Mouse (Mus musculus): ENCODE results near the gene Nr1h3. TPM values are rescaled to one million over a fixed set of nuclear protein-coding genes. Genes with fewer than 3 reads are reported as not detected.
A peak's percentile ranks its signal among the peaks of the same experiment; 100 is the strongest.

The Nr1h3 gene
- total RNA-seq, 2 experiments from 2014 or later = 33.6 to 39.7 TPM

DNA sequence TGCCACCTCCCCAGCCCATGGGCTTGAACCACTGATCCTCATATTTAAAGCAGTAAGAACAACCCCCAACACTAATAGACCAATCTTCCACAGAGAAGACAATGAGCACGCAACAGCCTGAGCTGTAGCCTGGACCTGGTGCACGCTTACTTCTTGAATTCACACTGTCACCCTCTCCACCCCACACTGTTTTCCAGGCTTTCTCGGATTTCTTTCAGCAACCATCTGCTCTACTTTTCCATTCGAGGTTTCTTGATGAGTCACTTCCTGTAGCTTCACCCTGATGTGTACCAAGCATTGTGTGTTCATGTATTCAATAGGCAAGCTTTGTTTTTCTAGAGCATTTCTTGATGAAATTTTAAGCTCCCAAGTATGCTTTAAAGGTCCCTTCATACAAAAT, 15.2 kb downstream of the Nr1h3 start:
- DNase-seq = no peak

DNA sequence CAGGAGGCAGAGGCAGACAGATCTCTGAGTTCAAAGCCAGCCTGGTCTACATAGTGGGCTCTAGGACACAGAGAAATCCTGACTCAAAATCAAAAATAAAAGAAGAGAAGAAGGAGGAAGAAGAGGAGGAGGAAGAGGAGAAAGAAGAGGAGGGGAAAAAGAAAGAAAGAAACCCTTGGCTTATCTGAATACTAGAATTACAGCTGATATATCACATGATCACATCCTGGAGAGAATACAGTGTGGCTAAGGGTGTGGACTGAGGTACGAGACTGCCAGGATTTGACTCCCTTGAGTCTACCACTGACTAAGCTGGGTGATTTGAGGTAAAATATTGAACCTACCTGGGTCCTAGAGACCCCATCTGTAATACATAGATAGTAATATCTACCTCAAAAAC, 16.4 kb downstream of the Nr1h3 start:
- no peak for DNase-seq

DNA sequence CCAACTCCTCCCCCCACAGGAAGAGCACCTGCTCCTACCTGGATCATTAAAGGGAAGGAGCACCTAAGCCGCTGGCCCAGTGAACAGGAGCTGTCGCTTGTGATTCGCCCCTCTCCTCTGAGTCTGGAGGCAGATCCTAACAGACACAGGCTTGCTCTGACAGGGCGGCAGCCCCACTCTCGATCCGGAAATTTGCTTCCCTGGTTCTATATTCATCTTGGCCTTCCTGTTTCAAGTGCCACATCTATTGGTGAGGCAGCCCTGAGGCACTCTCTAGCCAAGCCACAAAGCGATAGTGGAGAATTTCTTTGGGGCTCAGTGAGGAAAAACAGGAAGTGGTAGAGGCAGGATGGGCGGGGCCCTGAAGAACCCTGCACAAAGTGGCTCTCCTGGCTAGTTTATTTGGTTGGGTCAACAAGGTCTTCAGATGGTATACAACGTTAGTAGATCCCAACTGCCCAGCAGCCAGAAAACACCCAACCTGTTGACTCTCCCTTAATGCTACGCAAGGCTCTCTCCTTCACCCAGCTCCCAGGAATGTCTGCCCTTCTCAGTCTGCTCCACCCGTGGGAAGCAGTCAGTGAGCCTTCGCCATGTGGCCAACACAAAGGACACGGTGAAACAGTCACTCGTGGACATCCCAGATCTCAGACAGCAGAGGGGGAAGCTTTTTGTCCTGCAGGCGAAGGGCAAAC, 18.8 kb downstream of the Nr1h3 start, which contains the start of gene Madd:
TSS of gene Madd (minus strand) at position 127 of the 695 bp plus-strand sequence.
- DNase-seq = no peak

DNA sequence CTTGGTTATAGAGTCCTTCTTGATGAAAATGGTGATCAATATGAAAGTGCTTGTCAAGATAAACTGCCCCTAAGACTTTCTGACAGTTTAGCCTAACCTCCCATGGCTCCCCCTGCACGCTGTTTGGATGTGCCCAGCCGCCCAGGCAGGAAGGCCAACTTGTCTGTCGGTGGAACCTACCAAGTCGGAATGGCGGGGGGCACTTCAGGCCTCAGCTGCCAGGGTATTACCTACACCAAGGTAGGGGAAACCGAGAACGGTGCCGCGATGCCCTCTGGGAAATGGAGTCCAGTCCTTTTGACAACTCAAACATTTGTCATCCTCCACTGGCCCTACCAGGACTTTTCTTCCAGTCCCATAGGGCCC, 19.5 kb downstream of the Nr1h3 start:
- DNase-seq = peak; percentile 93

DNA sequence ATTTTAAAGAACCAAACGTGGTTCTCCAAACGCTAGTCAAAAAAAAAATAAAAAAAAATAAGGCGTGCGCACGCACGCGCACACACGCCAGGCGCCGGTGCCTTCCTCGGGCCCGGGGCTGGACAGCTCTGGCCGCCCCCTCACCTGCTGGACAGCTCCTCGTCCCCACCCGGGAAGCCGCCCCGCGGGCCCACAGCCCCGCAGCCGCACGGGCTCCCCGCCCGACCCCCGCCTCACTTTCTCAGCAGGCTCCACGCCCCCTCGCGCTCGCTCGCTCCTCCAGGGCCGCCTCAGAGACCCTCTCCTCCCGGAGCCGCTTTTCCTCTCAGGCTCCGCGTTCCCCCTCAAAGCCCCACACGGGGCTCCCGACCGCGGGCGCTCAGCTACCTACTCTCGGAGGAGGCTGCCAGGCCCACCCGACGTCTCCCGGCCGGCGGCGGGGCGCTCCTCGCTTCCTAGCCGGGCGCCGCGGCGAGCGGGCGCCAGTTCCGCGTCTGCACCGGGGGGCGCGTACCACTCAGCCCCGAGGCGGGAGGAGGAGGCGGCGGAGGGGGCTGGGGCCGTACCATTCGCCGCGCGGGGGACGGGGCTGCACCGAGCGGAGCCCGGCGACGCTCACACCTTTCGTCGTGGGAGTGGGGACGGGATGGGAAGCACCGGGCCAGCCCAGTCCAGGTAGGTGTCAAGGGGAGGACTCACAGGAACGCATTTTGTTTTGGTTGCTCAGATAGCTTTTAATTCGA, 20.1 kb downstream of the Nr1h3 start:
- DNase-seq = peak; percentile 81

DNA sequence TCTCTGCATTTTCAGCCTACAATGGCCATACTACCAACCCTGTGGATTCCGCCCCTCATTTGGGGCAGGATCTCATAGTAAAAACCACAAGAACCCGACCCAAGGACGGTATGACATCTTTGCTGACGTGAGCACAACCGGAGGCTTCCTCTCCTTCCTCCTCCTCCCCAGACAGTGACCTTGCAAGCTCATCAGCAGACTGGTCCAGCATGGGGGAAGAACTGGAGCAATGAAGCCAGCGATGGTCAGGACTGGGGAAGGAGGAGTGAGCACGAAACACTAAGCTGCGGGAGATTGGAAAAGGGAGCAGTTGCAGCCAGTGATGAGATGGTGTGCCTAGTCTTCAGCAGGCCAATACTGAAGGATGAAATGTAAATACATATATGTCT, 20.6 kb downstream of the Nr1h3 start:
- peak; percentile 23 for DNase-seq

DNA sequence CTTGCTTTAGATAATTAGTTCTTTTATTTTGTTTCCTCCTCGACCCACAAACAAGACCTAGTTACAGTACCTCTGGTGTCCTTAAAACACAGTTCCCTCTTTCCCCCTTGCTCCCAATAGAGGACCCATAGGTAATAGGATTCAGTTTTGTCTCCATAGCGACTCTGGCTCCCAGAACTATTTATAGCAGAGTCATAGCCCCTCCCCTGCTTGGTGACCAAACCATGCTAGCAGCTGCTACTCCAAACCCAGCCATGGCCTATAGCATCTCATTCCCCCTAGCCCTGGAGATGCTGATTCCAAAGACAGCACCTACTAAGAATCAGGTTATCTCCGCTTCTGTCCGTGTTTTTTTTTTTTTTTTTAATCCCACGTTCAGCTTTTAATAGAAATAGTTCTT, 21.9 kb downstream of the Nr1h3 start:
- no peak for DNase-seq

DNA sequence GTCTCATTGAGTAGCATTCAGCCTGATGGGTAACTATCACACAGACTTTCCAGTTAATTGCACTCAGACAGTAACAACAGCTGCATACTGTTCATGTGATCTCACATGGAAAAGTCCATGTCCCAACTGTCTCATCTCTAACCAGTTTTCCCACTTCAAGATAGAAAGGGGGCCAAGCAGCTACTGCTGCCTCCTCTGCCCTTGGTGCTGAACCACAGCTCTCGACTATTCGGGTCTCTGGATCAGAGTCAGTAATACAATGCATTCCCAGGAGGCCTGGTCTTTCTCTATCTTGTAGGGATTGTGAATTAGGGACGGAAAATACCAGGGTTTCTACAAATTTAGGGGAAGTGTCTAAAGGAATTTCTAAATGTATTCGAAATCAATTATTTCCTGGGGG, 22.8 kb downstream of the Nr1h3 start:
- DNase-seq = no peak

DNA sequence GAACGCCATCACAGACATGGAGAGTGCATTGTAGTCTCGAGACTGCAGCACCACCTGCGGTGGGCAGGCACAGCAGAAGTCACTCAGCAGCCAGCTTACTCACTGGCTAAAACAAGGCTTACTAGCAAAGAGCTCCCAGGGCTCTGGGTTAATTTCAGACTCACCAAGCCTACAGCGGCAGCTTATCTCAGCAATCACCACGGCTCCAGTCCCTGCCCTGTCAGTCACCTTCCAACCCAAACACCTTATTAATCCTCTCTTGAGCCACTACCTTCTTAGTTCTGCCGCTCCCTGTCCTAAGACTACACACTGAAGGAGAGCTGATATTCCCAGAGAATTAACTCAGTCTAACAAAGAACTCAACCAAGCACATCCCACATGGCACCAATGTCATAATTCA, 26.4 kb downstream of the Nr1h3 start:
- DNase-seq = no peak

DNA sequence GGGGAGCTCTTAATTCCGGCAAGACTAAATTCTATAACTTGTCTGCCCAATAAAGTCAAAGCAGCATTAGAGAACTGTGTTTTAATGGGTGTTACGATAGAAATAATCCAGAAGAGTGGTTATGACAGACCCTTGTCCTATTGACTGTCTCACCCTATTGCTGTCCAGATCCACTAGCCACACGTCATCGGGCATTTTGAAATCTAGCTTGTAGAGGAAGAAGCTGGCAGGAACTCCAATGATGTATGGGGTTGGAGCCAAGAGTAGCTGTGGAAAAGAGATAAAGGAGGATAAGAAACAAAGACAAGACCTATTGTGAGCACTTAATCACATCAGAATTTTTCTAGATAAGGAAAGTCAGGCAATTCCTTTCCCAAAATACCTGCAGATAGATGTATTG, 27.1 kb downstream of the Nr1h3 start:
- no peak for DNase-seq

DNA sequence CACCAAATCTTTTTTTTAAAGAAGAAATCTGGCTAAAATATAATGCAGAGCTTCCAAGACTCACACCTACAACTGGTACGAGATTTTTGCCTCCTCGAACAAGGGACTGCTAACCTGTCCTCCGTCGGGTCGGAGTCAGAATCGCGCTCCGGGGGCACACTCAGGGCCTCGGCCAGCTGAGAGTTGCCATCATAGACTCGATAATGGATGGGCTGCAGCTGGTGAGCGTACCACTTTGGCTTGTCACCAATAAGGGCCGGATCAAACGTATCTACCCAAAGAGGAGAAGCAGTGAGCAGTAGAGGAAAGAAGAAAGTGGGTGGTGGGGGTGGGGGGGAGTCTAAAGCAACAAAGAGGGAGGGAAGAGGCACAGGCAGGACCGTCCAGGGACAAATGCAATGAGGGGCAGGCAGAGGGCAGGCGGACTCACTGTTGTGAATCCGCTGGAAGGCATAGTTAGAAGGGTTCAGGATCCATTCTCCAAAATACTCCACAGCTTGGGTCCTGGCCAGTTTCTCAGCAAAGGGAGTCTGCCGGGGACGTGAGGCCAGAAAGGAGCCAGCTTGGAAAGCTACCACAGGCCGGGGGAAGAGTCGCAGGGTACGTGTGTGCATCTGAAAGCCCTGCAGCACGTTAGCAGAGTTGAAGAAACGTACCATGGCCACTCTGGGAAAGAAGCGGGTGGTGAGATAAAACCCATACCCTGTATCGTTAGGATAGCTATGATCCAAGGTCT, 32.9 kb downstream of the Nr1h3 start:
- no peak for DNase-seq

DNA sequence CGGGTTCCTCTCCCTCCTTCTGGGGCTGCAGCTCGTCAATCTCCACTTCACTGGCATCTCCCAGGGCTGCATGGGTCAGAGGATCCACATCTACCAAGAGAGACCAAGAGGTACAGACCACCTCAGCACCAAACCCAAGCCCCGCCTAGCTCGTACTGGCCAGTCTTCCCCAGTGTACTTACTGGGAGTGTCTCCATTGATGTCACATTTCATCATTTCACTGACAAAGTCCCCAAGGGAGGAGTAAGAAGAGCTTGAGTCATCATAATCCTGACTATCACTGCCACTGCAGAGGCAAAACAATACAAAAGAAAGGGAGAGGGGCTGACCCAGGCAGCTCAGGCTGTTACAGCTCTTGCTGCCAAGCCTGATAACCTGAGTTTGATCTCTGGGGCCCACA, 35.0 kb downstream of the Nr1h3 start:
- no peak for DNase-seq

DNA sequence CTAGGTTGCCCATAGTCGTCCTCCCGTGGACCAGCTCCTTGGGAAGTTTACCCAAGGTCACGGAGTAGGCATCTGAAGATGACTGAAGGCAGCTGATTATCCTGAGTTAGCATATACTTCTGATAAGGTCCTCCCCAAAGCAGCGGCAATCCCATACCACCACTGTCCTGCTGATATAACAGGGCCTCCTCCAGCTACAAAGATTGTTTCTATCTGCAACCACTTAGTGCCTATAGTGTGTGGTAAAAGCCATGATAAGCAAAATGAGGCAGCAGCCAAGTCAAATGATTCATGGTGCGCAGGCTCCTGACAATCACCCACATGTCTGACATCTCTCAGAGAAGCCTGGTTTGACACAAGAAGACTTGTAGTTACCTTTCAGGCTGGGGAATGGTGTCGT, 37.6 kb downstream of the Nr1h3 start:
- DNase-seq = no peak

DNA sequence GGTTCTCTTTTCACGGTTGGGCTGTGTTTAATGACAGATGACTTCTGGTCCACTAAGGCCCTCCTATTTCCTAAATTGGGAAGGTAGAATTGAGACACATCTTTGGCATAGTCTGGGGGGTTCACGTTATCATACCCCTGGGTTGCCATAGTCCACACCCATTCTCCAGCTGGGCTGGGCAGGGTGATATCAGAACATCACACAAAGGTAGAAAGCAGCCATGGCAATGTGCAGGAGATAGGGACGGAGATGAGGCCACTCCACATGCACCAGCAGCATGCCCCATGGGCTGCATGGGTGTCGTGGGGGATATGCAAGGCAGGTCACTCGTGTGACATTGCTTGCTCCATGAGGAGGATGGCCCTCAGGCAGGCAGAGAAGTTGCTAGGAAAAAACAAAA, 39.1 kb downstream of the Nr1h3 start:
- DNase-seq = no peak

DNA sequence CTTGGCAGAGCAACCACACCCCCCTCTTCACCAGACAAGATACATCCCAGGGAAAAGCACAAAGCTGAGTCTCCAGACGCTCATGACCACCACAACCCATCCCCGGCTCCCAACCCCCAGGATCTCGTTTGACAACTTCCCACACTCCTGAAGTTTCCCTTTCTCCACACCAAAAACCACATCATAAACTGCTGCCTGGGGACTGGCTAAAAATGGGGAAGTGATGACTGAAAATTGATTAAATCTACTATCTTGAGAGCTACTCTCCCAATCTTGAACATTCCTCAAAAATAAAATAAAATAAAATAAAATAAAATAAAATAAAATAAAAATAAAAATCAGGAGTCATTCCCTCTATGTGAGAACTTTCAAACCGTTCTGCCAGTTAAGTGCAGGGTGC, 39.7 kb downstream of the Nr1h3 start:
- DNase-seq = no peak

DNA sequence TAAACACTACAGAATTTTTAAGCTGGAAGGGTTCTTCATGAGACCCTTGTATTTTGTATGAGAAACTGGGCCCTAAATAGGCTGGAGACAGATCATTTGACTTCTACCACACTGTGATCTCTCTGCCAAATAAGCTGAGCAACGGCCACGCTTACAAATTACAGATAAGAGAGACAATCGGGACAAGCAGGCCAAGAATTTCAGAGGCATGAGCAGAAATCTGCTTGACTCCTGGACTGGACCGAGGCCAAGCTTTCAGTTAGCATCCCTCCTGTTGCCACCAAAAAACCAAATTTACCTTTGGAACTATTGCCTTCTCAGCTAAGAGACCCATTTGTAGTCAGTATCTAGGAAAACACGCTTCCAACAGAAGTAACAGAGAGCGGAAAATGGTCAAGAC, 42.0 kb downstream of the Nr1h3 start:
- no peak for DNase-seq

DNA sequence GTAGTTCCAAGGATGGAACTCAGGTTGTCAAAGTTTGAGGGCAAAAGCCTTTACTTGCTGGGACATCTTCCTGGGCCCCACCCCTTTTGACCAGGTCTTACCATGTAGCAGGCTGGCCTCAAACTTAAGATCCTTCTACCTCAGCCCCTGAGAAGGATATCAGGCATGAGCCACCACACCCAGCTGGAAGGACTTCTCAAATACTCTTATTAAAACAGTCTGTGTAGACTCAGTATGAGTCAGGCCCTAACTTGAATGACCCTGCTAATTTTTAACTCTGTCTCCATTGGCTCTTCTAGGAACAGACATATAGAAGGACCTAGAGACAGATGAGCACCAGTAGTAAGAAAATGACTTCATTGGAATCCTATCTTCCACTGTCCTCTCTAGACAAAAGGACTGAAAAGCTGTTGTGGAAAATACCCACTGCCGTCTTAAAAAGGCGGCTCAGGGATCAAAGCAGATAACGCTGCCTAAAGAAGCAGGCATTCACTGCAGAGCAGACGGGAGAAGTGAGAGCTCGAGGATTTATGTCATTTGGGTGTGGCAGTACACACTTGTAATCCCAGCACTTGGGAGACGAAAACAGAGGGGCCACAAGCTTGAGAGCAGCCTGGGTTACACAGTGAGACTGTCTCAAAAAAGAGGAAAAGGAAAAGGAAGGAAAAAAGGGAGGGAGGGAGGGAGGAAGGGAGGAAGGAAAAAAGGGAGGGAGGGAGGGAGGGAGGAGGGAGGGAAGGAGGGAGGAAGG, 45.5 kb downstream of the Nr1h3 start:
- no peak for DNase-seq

DNA sequence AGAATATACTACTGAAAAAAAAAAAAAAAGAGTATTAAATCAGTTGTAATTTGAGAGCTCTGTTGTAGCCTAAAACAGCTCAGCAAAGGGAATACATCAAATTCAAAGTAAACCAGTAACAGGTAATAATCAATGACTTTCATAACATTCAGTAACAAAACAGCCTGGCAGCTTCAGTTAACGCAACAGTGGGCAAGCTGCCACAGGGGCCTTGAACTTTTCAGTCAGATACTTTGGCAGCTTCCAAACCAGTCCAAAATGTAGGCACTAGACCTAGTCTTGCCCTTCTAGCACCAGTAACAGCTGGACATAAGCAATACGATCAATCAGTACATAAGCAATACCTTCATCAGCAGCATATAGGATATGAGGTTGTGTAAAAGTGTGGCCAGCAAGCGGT, 48.5 kb downstream of the Nr1h3 start:
- peak; percentile 75 for DNase-seq

DNA sequence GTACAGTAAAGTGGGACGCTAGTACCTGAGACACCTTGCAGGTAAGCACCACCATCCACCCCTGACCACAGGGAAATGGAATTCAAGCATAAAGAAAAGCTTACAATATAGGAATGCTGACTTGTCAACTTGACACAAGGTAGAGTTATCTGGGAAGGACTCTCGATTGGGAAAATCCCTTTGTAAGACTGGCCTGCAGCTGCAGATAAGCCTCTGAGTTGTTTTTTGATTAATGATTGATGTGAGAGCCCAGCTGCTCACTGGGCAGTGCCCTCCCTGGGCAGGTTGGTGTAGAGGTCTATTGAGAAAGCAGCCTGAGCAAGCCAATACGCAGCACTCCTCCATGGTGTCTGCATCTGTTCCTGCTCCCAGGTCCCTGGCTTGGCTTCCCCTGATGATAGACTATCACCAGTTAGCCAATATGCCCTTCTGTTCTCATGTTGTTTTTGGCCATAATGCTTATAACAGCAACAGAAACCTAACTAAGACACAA, 49.7 kb downstream of the Nr1h3 start:
- DNase-seq = no peak

DNA sequence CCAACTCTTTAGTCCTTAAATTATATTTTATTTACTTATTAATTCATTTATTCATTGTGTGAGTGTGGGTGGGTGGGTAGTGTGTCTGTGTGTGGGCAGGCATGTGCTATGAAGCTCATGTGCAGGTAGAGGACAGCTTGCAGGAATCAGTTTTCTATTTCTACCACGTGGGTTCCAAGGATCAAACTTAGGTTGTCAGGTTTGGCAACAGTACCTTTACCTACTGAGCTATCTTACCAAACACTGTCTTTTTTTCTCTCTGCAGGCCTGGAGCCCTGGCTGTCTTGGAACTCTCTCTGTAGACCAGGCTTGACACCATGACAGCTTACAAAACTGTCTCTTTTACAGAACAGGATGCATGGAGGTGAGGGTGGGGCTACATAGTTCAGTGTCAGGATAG, 51.3 kb downstream of the Nr1h3 start:
- no peak for DNase-seq

DNA sequence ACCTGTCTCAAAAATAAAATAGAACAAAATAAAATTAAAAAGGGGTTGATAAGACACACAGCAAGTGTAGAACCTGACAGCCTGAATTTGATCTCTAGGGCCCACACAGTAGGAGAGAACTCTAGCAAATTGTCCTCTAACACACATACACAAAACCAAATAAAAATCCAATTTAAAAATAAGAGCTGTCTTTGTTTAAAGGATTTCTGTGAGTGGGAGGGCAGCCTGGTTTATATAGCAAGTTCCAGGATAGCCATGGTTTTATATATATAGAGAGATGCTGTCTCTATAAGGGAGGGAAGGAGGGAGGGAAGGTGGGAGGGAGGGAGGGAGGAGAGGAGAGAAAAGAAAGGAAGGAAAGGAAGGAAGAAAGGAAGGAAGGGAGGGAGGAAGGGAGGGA, 54.5 kb downstream of the Nr1h3 start:
- no peak for DNase-seq

DNA sequence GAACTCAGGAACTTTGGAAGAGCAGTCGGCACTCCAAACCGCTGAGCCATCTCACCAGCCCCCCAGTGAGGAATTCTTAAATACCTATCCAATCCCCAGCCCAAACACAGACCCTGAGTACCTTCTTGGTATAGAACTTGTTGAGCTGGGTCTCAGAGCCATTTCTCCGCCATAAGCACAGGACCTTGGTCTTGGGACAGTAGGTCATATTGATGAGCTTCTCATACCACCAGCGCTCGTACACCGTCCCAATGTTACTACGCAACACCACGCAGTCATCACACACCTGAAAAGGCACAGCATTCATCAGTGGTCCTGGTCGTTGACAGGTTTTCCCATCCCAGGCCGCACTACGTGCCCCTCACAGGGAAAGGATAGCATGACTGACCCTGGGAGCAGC, 59.2 kb downstream of the Nr1h3 start:
- no peak for DNase-seq

DNA sequence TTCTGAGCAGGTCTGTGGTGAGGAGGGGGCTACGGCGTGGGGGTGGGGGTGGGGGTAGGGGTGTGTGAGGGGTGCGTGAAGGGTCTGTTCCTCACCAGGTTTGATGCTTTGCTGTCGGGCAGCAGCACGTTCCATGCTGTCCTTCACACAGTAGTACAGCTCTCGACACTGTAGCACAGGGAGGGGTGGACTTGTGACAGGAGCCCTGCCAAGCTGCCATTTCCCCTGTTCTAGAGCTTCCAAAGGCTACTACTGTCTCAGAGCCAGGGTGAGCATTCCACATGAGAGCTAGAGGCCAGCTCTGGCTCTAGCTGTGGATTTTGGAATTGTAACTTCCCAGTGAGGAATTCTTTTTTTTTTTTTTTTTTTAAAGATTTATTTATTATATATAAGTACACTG, 59.7 kb downstream of the Nr1h3 start:
- no peak for DNase-seq
